Mouse (Mus musculus) MEL-GATA-1-ER (cell line): ENCODE data around the gene Capn2.

Experiments
- DNase-seq: peaks from one replicate; pipeline ENCODE4 v3.0.0-alpha.2; 2012; ENCODE audit warnings: low read depth; ENCODE audit errors: extremely low read depth

The Capn2 gene

GRCm38 (mm10) chr1:182501815-182502405 lies 15.5 kb downstream of the Capn2 start:
- DNase-seq = no peak

DNA sequence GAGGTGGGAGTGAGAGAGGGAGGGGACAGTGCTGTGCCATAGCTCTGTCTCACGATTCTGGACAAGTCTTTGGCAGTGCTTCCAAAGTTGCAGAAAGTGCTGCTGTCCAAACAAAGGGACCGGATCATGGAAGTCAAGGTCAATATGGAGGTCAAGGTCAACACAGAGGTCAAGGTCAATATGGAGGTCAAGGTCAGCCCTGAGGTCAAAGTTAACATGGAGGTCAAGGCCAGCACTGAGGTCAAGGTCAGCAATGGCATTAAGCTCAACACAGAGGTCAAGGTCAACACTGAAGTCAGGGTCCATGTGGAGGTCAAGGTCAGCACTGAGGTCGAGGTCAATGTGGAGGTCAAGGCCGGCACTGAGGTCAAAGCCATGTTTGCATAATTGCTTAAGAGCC lies 16.6 kb downstream of the Capn2 start:
- no peak for DNase-seq

DNA sequence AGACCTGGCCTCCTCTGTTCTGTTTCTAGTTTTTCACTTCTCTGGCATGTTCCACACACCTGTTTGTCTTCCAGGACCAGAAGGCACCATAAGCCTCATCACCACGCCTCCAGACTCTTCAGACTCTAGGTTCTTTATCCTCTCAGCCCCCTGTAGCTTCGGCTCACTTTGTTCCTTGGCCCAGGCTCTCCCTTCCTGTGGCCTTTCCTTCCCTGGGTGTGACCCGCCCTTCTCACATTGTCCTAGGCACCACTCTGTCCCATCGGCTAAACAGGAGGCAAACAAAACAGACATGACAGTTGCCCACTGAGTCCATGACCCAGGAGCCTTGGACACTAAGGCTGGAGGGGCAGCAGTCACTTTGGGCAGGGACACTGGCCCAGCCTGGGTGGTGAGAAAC lies 17.2 kb downstream of the Capn2 start:
- DNase-seq = no peak

DNA sequence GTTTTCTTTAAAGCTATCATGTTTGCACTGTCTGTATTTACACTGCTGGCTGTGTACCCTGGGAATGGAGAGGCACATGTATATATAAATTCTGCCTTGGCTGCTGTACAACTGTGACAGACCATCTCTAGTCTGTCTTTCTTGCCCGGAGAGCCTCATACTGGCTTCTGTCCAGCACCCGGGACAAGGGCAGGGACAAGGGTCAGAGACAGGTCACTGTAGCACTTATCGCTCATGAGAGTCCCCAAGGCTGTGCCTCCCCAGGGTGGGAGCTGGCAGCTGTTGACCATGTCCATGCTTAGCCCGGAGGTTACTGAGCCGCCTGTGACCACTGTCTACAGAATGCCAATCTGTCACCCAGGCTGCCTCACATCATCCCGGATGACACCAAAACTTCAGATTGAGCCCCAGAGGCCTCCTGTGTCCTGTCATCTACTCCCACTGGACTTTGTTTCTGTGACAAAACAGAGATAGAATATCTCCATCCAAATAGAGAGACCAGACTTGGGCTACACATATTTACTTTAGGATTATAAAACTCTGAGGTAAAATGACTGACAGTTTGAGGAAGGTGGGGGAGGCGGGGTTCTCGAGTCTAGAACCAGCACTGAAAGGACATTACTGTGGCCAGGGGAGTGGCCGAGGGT lies 17.8 kb downstream of the Capn2 start:
- no peak for DNase-seq

- no peak for DNase-seq
Observed at GRCm38 (mm10) chr1:182497736-182498135, 19.7 kb downstream of the Capn2 start.

GRCm38 (mm10) chr1:182496685-182497084 lies 20.7 kb downstream of the Capn2 start:
- no peak for DNase-seq

GRCm38 (mm10) chr1:182494285-182495145 lies 22.9 kb downstream of the Capn2 start:
- no peak for DNase-seq

DNA sequence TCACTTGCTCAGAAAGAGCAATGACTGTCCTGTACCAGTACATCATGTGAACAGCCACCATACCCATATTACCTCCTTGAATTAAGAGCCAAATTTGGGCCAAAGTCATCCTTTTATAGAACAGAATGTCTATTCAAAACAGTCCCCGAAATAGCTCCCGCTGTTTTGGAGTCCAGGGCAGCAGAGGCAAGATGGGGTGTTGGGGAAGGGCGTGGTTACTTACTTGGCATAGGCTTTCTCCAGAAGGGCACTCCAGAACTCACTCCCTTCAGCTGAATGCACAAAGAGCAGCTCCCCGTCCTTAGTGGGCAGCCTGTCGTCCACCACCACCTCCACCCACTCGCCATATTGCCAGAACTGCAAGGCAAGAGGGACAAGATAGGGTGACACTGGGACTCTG lies 25.6 kb downstream of the Capn2 start:
- no peak for DNase-seq

- no peak for DNase-seq
Observed at GRCm38 (mm10) chr1:182490568-182490967, 26.8 kb downstream of the Capn2 start.

- peak; percentile 81 for DNase-seq
Observed at GRCm38 (mm10) chr1:182489803-182490452, 27.5 kb downstream of the Capn2 start.

GRCm38 (mm10) chr1:182488503-182488902 lies 28.9 kb downstream of the Capn2 start:
- no peak for DNase-seq

DNA sequence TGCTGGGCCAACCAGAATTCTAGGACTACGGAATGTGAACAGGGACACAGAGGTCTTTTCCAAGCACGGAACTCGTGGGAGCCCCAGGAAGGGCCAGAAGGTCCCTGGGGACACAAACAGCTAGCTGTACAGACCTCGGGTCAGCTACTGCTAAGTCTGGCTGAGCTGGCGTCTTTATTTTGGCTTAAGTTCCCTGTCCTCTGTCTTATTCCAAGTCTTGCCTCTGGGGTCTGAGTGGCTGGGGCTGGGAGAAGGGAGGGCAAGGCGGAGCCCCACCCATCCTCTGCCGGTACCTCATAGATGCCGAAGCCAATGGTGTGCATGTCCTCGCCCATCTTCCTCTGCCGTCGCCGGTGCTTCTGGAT lies 33.5 kb downstream of the Capn2 start:
- DNase-seq = no peak

- no peak for DNase-seq
Observed at GRCm38 (mm10) chr1:182482991-182483909, 34.2 kb downstream of the Capn2 start.

GRCm38 (mm10) chr1:182481646-182482295 lies 35.6 kb downstream of the Capn2 start:
- no peak for DNase-seq

GRCm38 (mm10) chr1:182481138-182481537 lies 36.3 kb downstream of the Capn2 start:
- no peak for DNase-seq

DNA sequence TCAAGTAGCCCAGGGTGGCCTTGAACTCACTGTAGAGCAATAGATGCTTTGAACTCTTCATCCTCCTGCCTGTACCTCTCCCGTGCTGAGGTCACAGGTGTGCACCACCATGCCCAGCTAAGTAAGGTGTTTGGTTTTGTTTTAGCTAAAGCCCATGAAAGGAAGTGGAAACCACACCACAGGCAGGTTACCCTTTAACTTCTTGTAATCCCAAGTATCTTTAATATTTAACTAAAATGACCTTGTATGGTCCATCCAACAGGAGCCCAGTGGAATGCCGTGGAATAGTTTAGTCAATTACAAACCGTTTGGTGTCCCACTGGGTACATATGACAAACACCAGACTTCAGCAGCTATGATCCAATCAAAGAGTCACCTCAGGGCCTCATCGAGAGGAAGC lies 38.5 kb downstream of the Capn2 start:
- DNase-seq = no peak

GRCm38 (mm10) chr1:182475005-182475796 lies 42.2 kb downstream of the Capn2 start:
- no peak for DNase-seq

GRCm38 (mm10) chr1:182465978-182466377 lies 51.4 kb downstream of the Capn2 start:
- DNase-seq = no peak

DNA sequence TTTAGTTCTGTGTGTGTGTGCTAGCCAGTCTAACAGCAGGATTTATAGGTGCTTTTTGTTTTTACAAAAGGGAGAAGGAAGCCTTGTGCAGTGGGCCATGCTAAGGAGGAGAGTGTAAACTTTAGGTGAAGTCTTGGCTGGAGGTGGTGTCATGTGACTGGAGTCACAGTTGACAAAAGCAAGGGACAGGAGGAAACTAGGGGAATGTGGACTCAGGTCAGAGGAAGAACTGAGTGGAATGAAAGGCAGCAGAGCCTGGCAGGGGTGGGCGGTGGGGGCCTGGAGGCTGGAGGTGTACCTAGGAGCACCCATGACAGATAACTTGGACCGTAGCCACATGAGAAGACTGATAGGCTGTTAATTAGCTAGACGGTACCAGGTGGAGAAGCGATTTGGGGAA lies 52.1 kb downstream of the Capn2 start:
- no peak for DNase-seq

GRCm38 (mm10) chr1:182461813-182462212 lies 55.6 kb downstream of the Capn2 start:
- no peak for DNase-seq
